ENCODE assay signal across 11 mouse cellular contexts in the genomic region with DNA sequence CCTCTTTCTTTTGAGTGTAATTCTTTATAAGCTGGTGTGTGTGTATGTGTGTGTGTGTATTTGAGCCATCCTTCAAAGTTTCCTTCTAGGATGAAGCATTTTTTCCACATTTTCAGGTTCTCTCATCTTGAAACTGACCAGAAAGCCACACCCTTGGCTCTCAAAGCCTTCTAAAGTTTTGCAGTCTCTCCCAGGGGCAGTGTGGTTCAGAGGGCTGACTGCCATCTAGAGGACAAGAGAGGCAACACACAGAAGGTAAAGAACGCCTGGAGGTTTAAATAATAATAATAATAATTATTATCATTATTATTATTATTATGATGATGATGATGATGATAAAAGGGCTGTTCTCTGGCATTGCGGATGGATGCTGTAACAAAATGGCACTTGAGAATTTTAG.
DNase-seq lines count a peak whose midpoint lies in the region; ATAC-seq and TF ChIP-seq lines count a peak whose summit lies in the region.
"Had no signal": no experiment of that assay in that cellular context is flagged by ENCODE, and none has a peak within 500 bp of the region (broad histone marks: within the 10 kb centered on the region; RNA-seq: fewer than 3 reads in every experiment).

No protein-coding gene starts in this region.

- DNase-seq in heart, postnatal 10 days = peak; percentile 15
- DNase-seq in heart, adult 11 months = no peak
- peak; percentile 8 for DNase-seq in midbrain, postnatal 0 days (ENCODE audit: low spot score)
- peak; percentile 39 for DNase-seq in embryo, embryonic 11 days
- DNase-seq in ovary, postnatal 10 days (ENCODE audit: low spot score) = no peak
- DNase-seq: cerebellum, adult 9-10 months; gastrocnemius, postnatal 10 days had no signal

- WGBS in midbrain, postnatal 0 days = 73% methylated on average over 2 of the region's 2 CpGs
- 76% methylated on average over 2 of the region's 2 CpGs for WGBS in midbrain, embryonic 13.5 days
- 63% methylated on average over 2 of the region's 2 CpGs for WGBS in stomach, embryonic 14.5 days

- no peak overlapping the region for H3K9ac ChIP-seq in midbrain, postnatal 0 days (replicated peaks; ENCODE audit: low read length, poor library complexity, severe bottlenecking)
- H3K9ac ChIP-seq in midbrain, embryonic 13.5 days (replicated peaks) = no peak overlapping the region
- no peak overlapping the region for H3K9ac ChIP-seq in stomach, embryonic 14.5 days (replicated peaks; ENCODE audit: low read depth, low read length)
- H3K9ac ChIP-seq: liver, embryonic 14.5 days had no signal

- H3K27ac ChIP-seq in midbrain, postnatal 0 days (ENCODE audit: low read depth, low read length) = no peak overlapping the region
- H3K27ac ChIP-seq in midbrain, embryonic 13.5 days = no peak overlapping the region
- no peak overlapping the region for H3K27ac ChIP-seq in stomach, embryonic 14.5 days (ENCODE audit: low read length)
- H3K27ac ChIP-seq: liver, embryonic 14.5 days had no signal

- H3K27me3 ChIP-seq in midbrain, postnatal 0 days (ENCODE audit: insufficient read depth, low read length) = no peaks in the 10 kb centered on the region
- H3K27me3 ChIP-seq in midbrain, embryonic 13.5 days = no peaks in the 10 kb centered on the region
- no peaks in the 10 kb centered on the region for H3K27me3 ChIP-seq in stomach, embryonic 14.5 days (ENCODE audit: control insufficient read depth, insufficient read depth, low read length)

- no peaks in the 10 kb centered on the region for H3K36me3 ChIP-seq in midbrain, postnatal 0 days (ENCODE audit: insufficient read depth, low read length)
- no peaks in the 10 kb centered on the region for H3K36me3 ChIP-seq in midbrain, embryonic 13.5 days
- no peaks in the 10 kb centered on the region for H3K36me3 ChIP-seq in stomach, embryonic 14.5 days (ENCODE audit: control insufficient read depth, insufficient read depth, low read length)

- no peak for ATAC-seq in midbrain, postnatal 0 days (ENCODE audit: low FRiP score)
- no peak for ATAC-seq in midbrain, embryonic 13.5 days
- peak; percentile 56; the same call in 1 of the 2 replicates for ATAC-seq in stomach, embryonic 14.5 days (ENCODE audit: insufficient number of reproducible peaks, insufficient read depth, low FRiP score, low read depth)
- ATAC-seq: hindbrain, embryonic 16.5 days had no signal

- H3K4me3 ChIP-seq in midbrain, postnatal 0 days (ENCODE audit: low read depth, low read length) = no peak overlapping the region
- no peak overlapping the region for H3K4me3 ChIP-seq in midbrain, embryonic 13.5 days (replicated peaks)
- no peak overlapping the region for H3K4me3 ChIP-seq in stomach, embryonic 14.5 days (ENCODE audit: low read depth, low read length)

- H3K4me2 ChIP-seq in midbrain, postnatal 0 days (ENCODE audit: low read depth, low read length, poor library complexity, severe bottlenecking) = no peak overlapping the region
- H3K4me2 ChIP-seq in midbrain, embryonic 13.5 days (replicated peaks) = no peak overlapping the region
- no peak overlapping the region for H3K4me2 ChIP-seq in stomach, embryonic 14.5 days (replicated peaks; ENCODE audit: low read depth, low read length)

- no peaks in the 10 kb centered on the region for H3K4me1 ChIP-seq in midbrain, postnatal 0 days (ENCODE audit: insufficient read depth, low read length)
- no peaks in the 10 kb centered on the region for H3K4me1 ChIP-seq in midbrain, embryonic 13.5 days (replicated peaks)
- H3K4me1 ChIP-seq in stomach, embryonic 14.5 days (ENCODE audit: control insufficient read depth, insufficient read depth, low read length) = no peaks in the 10 kb centered on the region

- H3K9me3 ChIP-seq in midbrain, postnatal 0 days (ENCODE audit: low read length) = no peaks in the 10 kb centered on the region
- H3K9me3 ChIP-seq in midbrain, embryonic 13.5 days = no peaks in the 10 kb centered on the region
- H3K9me3 ChIP-seq in stomach, embryonic 14.5 days (ENCODE audit: control insufficient read depth, low read depth, low read length) = no peaks in the 10 kb centered on the region

- TF ChIP-seq CTCF in midbrain, postnatal 0 days (IDR thresholded peaks at IDR 0.05) = peak; percentile 58

- intact Hi-C loops in heart, postnatal 10 days (cut with DNase I) = loop anchor here (2.0 kb wide), 1 partner anchor 558 kb away; no protein-coding TSS in a partner anchor

Comparison
In these comparisons a context has a peak if more than half of its experiments do, and no peak if none do; other contexts are left out.
1. DNase-seq: peak in heart, postnatal 10 days (2 of 2), midbrain, postnatal 0 days (single experiment) and embryo, embryonic 11 days (single experiment); none in heart, adult 11 months (single experiment) and ovary, postnatal 10 days (single experiment).